Mouse (Mus musculus) embryonic facial prominence, embryonic 11.5 days (tissue): Measurements from ENCODE around the gene Ufc1. TPM values are rescaled to one million over a fixed set of nuclear protein-coding genes. Genes with fewer than 3 reads are reported as not detected.

Experiments
- ATAC-seq: fragments of 200-750 bp; cut with Nextera tagmentation; replicated peaks from 2 replicates; pipeline ENCODE4 v1.8.0; 2017; ENCODE audit warnings: low read depth; ENCODE audit not compliant: insufficient number of reproducible peaks, low FRiP score, low TSS enrichment
- DNase-seq: peaks from one replicate; pipeline ENCODE4 v3.0.0-alpha.2; 2015; ENCODE audit warnings: low spot score
- H3K27ac ChIP-seq: fragments of 300-500 bp; sonication (generic); replicated peaks from 2 replicates; pipeline ENCODE4 v1.5.1; 2014; ENCODE audit warnings: mild to moderate bottlenecking, low read depth, low read length, control low read depth
- H3K27me3 ChIP-seq: fragments of 300-500 bp; sonication (generic); 2 replicates; pipeline ENCODE4 v1.6.1; 2014; ENCODE audit warnings: mild to moderate bottlenecking, low read length, moderate library complexity, mixed read lengths; ENCODE audit not compliant: control insufficient read depth, insufficient read depth
- H3K36me3 ChIP-seq: fragments of 300-500 bp; sonication (generic); replicated peaks from 2 replicates; pipeline ENCODE4 v1.6.1; 2014; ENCODE audit warnings: low read depth, mild to moderate bottlenecking, low read length, moderate library complexity, mixed read lengths; ENCODE audit not compliant: control insufficient read depth, insufficient read depth
- H3K4me1 ChIP-seq: fragments of 300-500 bp; sonication (generic); 2 replicates; pipeline ENCODE4 v1.6.1; 2014; ENCODE audit warnings: low read length, mixed read lengths; ENCODE audit not compliant: control insufficient read depth, insufficient read depth
- H3K4me2 ChIP-seq: fragments of 300-500 bp; sonication (generic); 2 replicates; pipeline ENCODE4 v1.6.1; 2014; ENCODE audit warnings: low read depth, mild to moderate bottlenecking, control low read depth, low read length, moderate library complexity
- H3K4me3 ChIP-seq: fragments of 300-500 bp; sonication (generic); 2 replicates; pipeline ENCODE4 v1.5.1; 2014; ENCODE audit warnings: low read depth, low read length, control low read depth
- H3K9ac ChIP-seq: fragments of 300-500 bp; sonication (generic); replicated peaks from 2 replicates; pipeline ENCODE4 v1.6.1; 2014; ENCODE audit warnings: mild to moderate bottlenecking, control low read depth, low read length
- H3K9me3 ChIP-seq: fragments of 300-500 bp; sonication (generic); replicated peaks from 2 replicates; pipeline ENCODE4 v1.6.1; 2016; ENCODE audit warnings: mild to moderate bottlenecking, low read length, inconsistent platforms, mixed read lengths; ENCODE audit not compliant: control insufficient read depth
- WGBS: fragments of 180-500 bp; shearing (Covaris S2); extraction: QIAGEN DNeasy Blood & Tissue Kit; methylation state at CpG from one replicate; pipeline ENCODE4 v1.1.7; 2014; 5-methylcytosine and 5-hydroxymethylcytosine counted together
- polyA plus RNA-seq: library from polyadenylated mRNA; unstranded; fragments of >200 nt; fragmentation: Nextera tagmentation; extraction: Ambion mirVana; gene quantifications from 2 replicates; pipeline ENCODE4 v1.2.1, GENCODE M21; 2014

Gene Ufc1
- polyA plus RNA-seq, 1 experiment from 2014 or later = 114 TPM

DNA sequence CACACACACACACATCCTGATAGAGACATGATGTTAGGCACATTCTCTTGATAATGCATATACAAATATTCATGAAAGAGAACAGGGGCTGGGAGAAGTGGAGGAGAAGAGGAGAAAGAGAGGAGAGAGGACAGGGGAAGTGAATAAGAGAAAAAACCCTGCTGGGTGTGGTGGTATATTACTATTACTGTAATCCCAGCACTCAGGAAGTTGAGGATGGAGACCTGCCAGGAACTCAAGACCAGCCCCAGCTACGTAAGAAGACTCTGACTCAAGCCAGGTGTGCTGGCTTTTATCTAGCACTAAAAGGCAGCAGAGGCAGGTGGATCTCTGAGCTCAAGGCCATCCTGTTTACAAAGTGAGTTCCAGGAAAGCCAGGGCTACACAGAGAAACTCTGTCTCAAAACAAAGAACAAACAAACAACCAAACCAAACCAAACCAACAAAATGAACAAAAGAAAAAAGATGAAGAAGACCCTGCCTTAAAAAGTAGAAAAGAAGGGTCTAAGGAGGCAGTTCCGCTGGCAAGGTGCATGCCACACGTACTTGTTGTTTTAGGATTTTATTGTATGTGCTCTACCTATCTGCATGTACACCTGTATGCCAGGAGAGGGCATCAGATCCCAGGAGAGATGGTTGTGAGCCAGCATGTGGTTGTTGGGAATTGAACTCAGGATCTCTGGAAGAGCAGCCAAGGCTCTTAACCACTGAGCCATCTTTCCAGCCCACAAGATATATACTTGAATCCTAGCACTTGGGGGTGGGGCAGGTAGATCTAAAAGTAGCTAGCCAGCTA is 31.0 kb downstream of the Ufc1 start:
- ATAC-seq = no peak
- H3K9me3 ChIP-seq = no peaks in the 10 kb centered on the region
- H3K4me1 ChIP-seq = peaks cover 2% of the 10 kb centered on the region; the same call in 1 of the 2 replicates
- DNase-seq = no peak
- H3K27ac ChIP-seq = no peak overlapping the region
- 81% methylated on average over 3 of the region's 3 CpGs for WGBS
- no peaks in the 10 kb centered on the region for H3K36me3 ChIP-seq
- no peak overlapping the region for H3K4me2 ChIP-seq
- H3K27me3 ChIP-seq = no peaks in the 10 kb centered on the region
- no peak overlapping the region for H3K4me3 ChIP-seq
- no peak overlapping the region for H3K9ac ChIP-seq

DNA sequence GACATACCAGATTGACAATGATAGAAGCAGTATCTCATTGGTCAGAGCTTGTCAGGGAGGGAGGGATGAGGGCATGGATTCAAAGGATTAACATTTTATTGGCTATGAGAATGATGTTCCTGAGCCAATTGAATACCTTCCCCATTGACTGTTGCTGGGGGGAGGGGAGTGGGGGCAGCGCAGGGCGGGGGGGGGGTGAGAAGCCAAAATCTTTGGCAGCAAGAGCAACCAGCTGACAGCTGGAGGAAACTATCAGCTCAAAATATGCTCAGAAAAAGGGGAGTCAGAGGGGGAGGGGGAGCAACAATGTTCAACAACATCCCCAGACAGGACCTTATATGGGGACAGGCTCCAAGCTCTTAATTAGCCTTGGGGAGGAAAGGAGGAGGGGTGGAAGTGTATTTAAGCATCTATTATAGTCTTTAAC is 31.6 kb downstream of the Ufc1 start:
- H3K4me3 ChIP-seq = 0 out of 2 replicates have a peak overlapping the region, but pooled peaks have one; percentile 12
- no peaks in the 10 kb centered on the region for H3K9me3 ChIP-seq
- H3K4me2 ChIP-seq = peak overlapping the region; percentile 37
- ATAC-seq = peak; percentile 86; the same call in 1 of the 2 replicates
- no peaks in the 10 kb centered on the region for H3K36me3 ChIP-seq
- 6% methylated on average over 2 of the region's 2 CpGs for WGBS
- H3K9ac ChIP-seq = no peak overlapping the region
- peak; percentile 53 for DNase-seq
- no peaks in the 10 kb centered on the region for H3K27me3 ChIP-seq
- H3K27ac ChIP-seq = peak overlapping the region; percentile 35; the same call in 1 of the 2 replicates
- H3K4me1 ChIP-seq = peaks cover 2% of the 10 kb centered on the region; the same call in 1 of the 2 replicates

DNA sequence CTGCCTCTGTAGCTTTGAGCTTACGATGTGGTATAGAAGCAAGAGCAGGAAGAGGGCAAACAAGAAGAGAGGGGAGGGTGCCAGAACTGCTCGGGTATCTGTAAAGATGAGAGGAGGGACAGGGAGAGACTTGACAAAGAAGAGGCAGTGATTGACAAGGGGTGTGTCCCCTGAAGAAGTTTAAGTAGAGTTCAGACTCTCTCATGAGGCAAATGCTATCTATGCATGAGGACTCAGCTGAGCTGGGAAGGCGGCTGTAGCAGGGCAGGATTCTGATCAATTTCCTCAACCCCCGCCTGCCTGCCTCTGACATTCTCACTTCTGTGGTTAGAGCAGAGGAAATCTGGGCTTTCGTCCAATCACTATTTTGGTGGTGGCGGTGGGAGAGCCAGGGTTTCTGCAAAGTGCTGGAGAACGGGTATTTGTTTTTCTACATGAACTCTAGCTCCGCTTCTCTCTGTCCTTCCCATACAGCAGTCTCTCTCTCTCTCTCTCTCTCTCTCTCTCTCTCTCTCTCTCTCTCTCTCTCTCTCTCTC is 32.2 kb downstream of the Ufc1 start:
- ATAC-seq = peak; percentile 46; the same call in 1 of the 2 replicates
- DNase-seq = peak; percentile 46
- Histone ChIP-seq H3K27me3 (no peaks in the 10 kb centered on the region), H3K36me3 (no peaks in the 10 kb centered on the region), H3K9ac (peak overlapping the region; percentile 48), H3K4me2 (peak overlapping the region; percentile 37), H3K9me3 (no peaks in the 10 kb centered on the region), H3K4me1 (peaks cover 2% of the 10 kb centered on the region; the same call in 1 of the 2 replicates), H3K27ac (peak overlapping the region; percentile 35), H3K4me3 (0 out of 2 replicates have a peak overlapping the region, but pooled peaks have one; percentile 12)
- WGBS = 4% methylated on average over 8 of the region's 8 CpGs

DNA sequence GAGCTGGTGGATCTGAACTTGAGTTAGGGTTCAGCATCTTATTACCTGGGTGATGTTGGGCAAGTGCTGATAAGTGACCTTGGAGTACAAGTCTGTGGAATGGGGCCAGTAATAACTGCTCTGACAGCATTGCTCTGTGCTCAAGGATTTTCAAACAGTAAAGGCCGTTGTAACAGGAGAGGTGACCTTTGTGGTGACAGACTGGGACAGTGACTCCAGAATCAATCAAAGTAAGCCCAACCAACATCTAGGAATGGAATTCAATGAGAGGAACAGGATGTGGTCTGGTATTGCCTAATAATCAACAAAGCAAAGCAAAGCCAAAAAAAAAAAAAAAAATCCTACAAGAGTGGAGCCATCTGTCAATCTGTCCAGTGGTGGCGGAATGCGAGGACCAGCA is 34.5 kb downstream of the Ufc1 start:
- no peak for DNase-seq
- Histone ChIP-seq H3K4me3 (no peak overlapping the region), H3K4me1 (peaks cover 2% of the 10 kb centered on the region; the same call in 1 of the 2 replicates), H3K27ac (no peak overlapping the region), H3K4me2 (no peak overlapping the region), H3K9me3 (no peaks in the 10 kb centered on the region), H3K36me3 (no peaks in the 10 kb centered on the region), H3K27me3 (no peaks in the 10 kb centered on the region), H3K9ac (no peak overlapping the region)
- ATAC-seq = no peak
- whole genome bisulfite sequencing = 81% methylated on average over 3 of the region's 3 CpGs

DNA sequence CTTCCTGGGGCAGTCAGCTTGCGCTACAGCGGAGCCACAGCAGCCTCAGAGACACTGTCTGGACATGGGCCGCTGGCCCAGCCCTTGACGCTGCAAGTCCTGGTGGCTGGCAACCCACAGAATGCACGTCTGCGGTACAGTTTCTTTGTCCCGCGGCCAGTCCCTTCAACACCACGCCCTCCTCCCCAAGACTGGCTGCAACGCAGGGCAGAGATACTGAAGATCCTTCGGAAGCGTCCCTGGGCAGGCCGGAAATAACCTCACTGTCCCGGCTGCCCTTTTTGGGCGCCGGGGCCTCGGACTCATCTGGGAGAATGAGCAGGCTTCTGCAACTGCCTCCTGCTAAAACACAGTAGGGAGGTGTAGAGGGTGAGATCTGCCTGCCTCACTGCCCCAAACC is 35.9 kb downstream of the Ufc1 start:
- H3K36me3 ChIP-seq = no peaks in the 10 kb centered on the region; the same call in 1 of the 2 replicates
- no peak for ATAC-seq
- H3K4me1 ChIP-seq = peaks cover 2% of the 10 kb centered on the region; the same call in 1 of the 2 replicates
- WGBS = 84% methylated on average over 17 of the region's 17 CpGs
- H3K9me3 ChIP-seq = no peaks in the 10 kb centered on the region
- H3K4me2 ChIP-seq = no peak overlapping the region
- no peak overlapping the region for H3K4me3 ChIP-seq
- no peaks in the 10 kb centered on the region for H3K27me3 ChIP-seq
- no peak overlapping the region for H3K9ac ChIP-seq
- no peak for DNase-seq
- no peak overlapping the region for H3K27ac ChIP-seq

DNA sequence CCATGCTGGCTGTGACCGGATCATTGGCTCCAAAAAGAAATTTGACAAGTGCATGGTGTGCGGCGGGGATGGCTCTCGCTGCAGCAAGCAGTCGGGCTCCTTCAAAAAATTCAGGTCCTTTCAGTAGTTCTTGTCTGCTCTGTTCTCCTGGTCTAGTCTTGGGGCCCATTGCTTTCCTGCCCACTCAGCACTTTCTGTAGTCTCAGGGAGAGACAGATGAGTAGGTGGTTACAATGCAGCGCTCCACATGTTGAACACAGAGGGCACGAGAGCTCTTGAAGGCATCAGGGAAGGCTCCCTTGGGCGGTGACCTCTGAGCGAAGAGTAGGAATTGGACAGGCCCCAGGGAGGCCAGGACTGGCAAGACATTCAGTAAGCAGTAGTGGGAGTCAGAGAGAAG is 37.0 kb downstream of the Ufc1 start:
- no peak for ATAC-seq
- no peaks in the 10 kb centered on the region; the same call in 1 of the 2 replicates for H3K36me3 ChIP-seq

DNA sequence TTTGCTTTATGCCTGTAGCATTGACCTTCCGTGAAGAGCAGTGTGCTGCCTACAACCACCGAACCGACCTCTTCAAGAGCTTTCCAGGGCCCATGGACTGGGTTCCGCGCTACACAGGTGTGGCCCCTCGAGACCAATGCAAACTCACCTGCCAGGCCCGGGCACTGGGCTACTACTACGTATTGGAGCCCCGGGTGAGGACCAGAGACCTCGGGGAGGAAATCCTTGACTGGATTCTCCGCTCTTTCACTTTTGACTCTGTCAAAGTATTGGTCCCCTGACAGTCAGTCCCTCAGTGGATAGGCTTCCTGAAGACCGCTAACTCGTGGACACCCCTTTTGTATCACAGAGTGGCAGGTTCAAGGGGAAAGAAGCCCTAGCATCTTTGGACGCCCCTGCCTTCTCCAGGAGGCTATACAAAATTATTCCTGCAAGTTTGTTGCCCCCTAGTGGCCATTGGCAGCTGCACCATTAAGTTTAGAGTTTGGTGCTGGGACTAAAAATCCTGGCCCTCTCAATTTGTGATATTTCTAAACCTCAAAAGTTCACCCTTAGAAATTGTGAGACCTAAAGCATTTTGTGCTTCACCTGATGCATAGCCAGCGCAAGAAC is 37.8 kb downstream of the Ufc1 start:
- Histone ChIP-seq H3K9ac (no peak overlapping the region), H3K9me3 (no peaks in the 10 kb centered on the region), H3K4me2 (no peak overlapping the region), H3K4me3 (no peak overlapping the region), H3K4me1 (no peaks in the 10 kb centered on the region; the same call in 1 of the 2 replicates), H3K36me3 (no peaks in the 10 kb centered on the region; the same call in 1 of the 2 replicates), H3K27me3 (no peaks in the 10 kb centered on the region), H3K27ac (no peak overlapping the region)
- 0 out of 2 replicates have a peak, but pooled peaks have one; percentile 7 for ATAC-seq
- DNase-seq = peak; percentile 86
- 70% methylated on average over 15 of the region's 15 CpGs for WGBS

More for the DNA sequence above, 37.0 kb downstream of the Ufc1 start:
- Histone ChIP-seq H3K27me3 (no peaks in the 10 kb centered on the region), H3K9ac (no peak overlapping the region), H3K27ac (no peak overlapping the region), H3K9me3 (no peaks in the 10 kb centered on the region), H3K4me2 (no peak overlapping the region), H3K4me1 (peaks cover 2% of the 10 kb centered on the region; the same call in 1 of the 2 replicates), H3K4me3 (no peak overlapping the region)
- DNase-seq = no peak
- WGBS = 89% methylated on average over 9 of the region's 9 CpGs
